Mouse (Mus musculus): Measurements from ENCODE around the gene Pphln1. TPM values are rescaled to one million over a fixed set of nuclear protein-coding genes. Genes with fewer than 3 reads are reported as not detected.
A peak's percentile ranks its signal among the peaks of the same experiment; 100 is the strongest.

The Pphln1 gene
- polyA plus RNA-seq, 1 experiment, result 8.9 TPM

- no peak overlapping the region for H3K4me3 ChIP-seq (ENCODE audit: insufficient read depth, low read depth, low read length)
- DNase-seq, result peak; percentile 5
- no peak for TF ChIP-seq CTCF (conservative IDR thresholded peaks at IDR 0.05; ENCODE audit: insufficient read depth, insufficient read length, low read depth, low read length)
- TF ChIP-seq POLR2A (IDR thresholded peaks at IDR 0.05; ENCODE audit: low read depth, low read length), result no peak
- no peak overlapping the region for H3K27ac ChIP-seq (ENCODE audit: insufficient read depth, low read depth, low read length)
- no peaks in the 10 kb centered on the region; the same call in 1 of the 2 replicates for H3K36me3 ChIP-seq (ENCODE audit: control insufficient read depth, insufficient read depth, low read length)
- no peaks in the 10 kb centered on the region for H3K27me3 ChIP-seq (replicated peaks; ENCODE audit: control insufficient read depth, insufficient read depth, low read length)
- 50% methylated on average over 11 of the region's 11 CpGs for WGBS
- no peaks in the 10 kb centered on the region for H3K4me1 ChIP-seq (ENCODE audit: control insufficient read depth, insufficient read depth, low read length)
Measured at GRCm38 (mm10) chr15:93433811-93434210, 35.7 kb downstream of the Pphln1 start.

- Histone ChIP-seq H3K4me3 (ENCODE audit: insufficient read depth, low read depth, low read length) (no peak overlapping the region), H3K36me3 (ENCODE audit: control insufficient read depth, insufficient read depth, low read length) (no peaks in the 10 kb centered on the region; the same call in 1 of the 2 replicates), H3K4me1 (ENCODE audit: control insufficient read depth, insufficient read depth, low read length) (no peaks in the 10 kb centered on the region), H3K27me3 (replicated peaks; ENCODE audit: control insufficient read depth, insufficient read depth, low read length) (no peaks in the 10 kb centered on the region), H3K27ac (ENCODE audit: insufficient read depth, low read depth, low read length) (no peak overlapping the region)
- 93% methylated on average over 12 of the region's 12 CpGs for WGBS
- TF ChIP-seq POLR2A (IDR thresholded peaks at IDR 0.05; ENCODE audit: low read depth, low read length) (no peak), CTCF (conservative IDR thresholded peaks at IDR 0.05; ENCODE audit: insufficient read depth, insufficient read length, low read depth, low read length) (no peak)
- DNase-seq, result no peak
Measured at GRCm38 (mm10) chr15:93435998-93436397, 37.8 kb downstream of the Pphln1 start.

GRCm38 (mm10) chr15:93438663-93439062 is 40.5 kb downstream of the Pphln1 start:
- Histone ChIP-seq H3K36me3 (ENCODE audit: control insufficient read depth, insufficient read depth, low read length) (no peaks in the 10 kb centered on the region), H3K27ac (ENCODE audit: insufficient read depth, low read depth, low read length) (no peak overlapping the region), H3K4me1 (ENCODE audit: control insufficient read depth, insufficient read depth, low read length) (no peaks in the 10 kb centered on the region), H3K27me3 (replicated peaks; ENCODE audit: control insufficient read depth, insufficient read depth, low read length) (no peaks in the 10 kb centered on the region), H3K4me3 (ENCODE audit: insufficient read depth, low read depth, low read length) (no peak overlapping the region)
- DNase-seq, result peak; percentile 58
- WGBS, result 34% methylated on average over 5 of the region's 5 CpGs
- TF ChIP-seq CTCF (conservative IDR thresholded peaks at IDR 0.05; ENCODE audit: insufficient read depth, insufficient read length, low read depth, low read length) (peak; percentile 92), POLR2A (IDR thresholded peaks at IDR 0.05; ENCODE audit: low read depth, low read length) (no peak)

- WGBS, result 96% methylated on average over 4 of the region's 4 CpGs
- H3K36me3 ChIP-seq (ENCODE audit: control insufficient read depth, insufficient read depth, low read length), result no peaks in the 10 kb centered on the region; the same call in 1 of the 2 replicates
Measured at GRCm38 (mm10) chr15:93442271-93442670, 44.1 kb downstream of the Pphln1 start.

GRCm38 (mm10) chr15:93443676-93444075 is 45.5 kb downstream of the Pphln1 start:
- DNase-seq, result no peak

More at GRCm38 (mm10) chr15:93442271-93442670, 44.1 kb downstream of the Pphln1 start:
- peak; percentile 8 for DNase-seq
- Histone ChIP-seq H3K4me1 (ENCODE audit: control insufficient read depth, insufficient read depth, low read length) (no peaks in the 10 kb centered on the region), H3K27ac (ENCODE audit: insufficient read depth, low read depth, low read length) (no peak overlapping the region), H3K27me3 (replicated peaks; ENCODE audit: control insufficient read depth, insufficient read depth, low read length) (no peaks in the 10 kb centered on the region), H3K4me3 (ENCODE audit: insufficient read depth, low read depth, low read length) (no peak overlapping the region)
- no peak for TF ChIP-seq POLR2A (IDR thresholded peaks at IDR 0.05; ENCODE audit: low read depth, low read length)
- peak; percentile 41 for TF ChIP-seq CTCF (conservative IDR thresholded peaks at IDR 0.05; ENCODE audit: insufficient read depth, insufficient read length, low read depth, low read length)

GRCm38 (mm10) chr15:93448862-93449261 is 50.7 kb downstream of the Pphln1 start:
- no peak for DNase-seq
- no peaks in the 10 kb centered on the region; the same call in 1 of the 2 replicates for H3K4me1 ChIP-seq (ENCODE audit: control insufficient read depth, insufficient read depth, low read length)
- H3K4me3 ChIP-seq (ENCODE audit: insufficient read depth, low read depth, low read length), result no peak overlapping the region
- H3K27ac ChIP-seq (ENCODE audit: insufficient read depth, low read depth, low read length), result no peak overlapping the region
- no peaks in the 10 kb centered on the region for H3K27me3 ChIP-seq (replicated peaks; ENCODE audit: control insufficient read depth, insufficient read depth, low read length)
- WGBS, result 88% methylated on average over 3 of the region's 3 CpGs
- no peak for TF ChIP-seq CTCF (conservative IDR thresholded peaks at IDR 0.05; ENCODE audit: insufficient read depth, insufficient read length, low read depth, low read length)
- no peak for TF ChIP-seq POLR2A (IDR thresholded peaks at IDR 0.05; ENCODE audit: low read depth, low read length)
- H3K36me3 ChIP-seq (ENCODE audit: control insufficient read depth, insufficient read depth, low read length), result no peaks in the 10 kb centered on the region; the same call in 1 of the 2 replicates

More at GRCm38 (mm10) chr15:93443676-93444075, 45.5 kb downstream of the Pphln1 start:
- Histone ChIP-seq H3K36me3 (ENCODE audit: control insufficient read depth, insufficient read depth, low read length) (no peaks in the 10 kb centered on the region; the same call in 1 of the 2 replicates), H3K4me1 (ENCODE audit: control insufficient read depth, insufficient read depth, low read length) (no peaks in the 10 kb centered on the region), H3K27ac (ENCODE audit: insufficient read depth, low read depth, low read length) (no peak overlapping the region), H3K4me3 (ENCODE audit: insufficient read depth, low read depth, low read length) (no peak overlapping the region), H3K27me3 (replicated peaks; ENCODE audit: control insufficient read depth, insufficient read depth, low read length) (no peaks in the 10 kb centered on the region)
- no peak for TF ChIP-seq POLR2A (IDR thresholded peaks at IDR 0.05; ENCODE audit: low read depth, low read length)
- no peak for TF ChIP-seq CTCF (conservative IDR thresholded peaks at IDR 0.05; ENCODE audit: insufficient read depth, insufficient read length, low read depth, low read length)
- WGBS, result 88% methylated on average over 6 of the region's 6 CpGs

- H3K27me3 ChIP-seq (replicated peaks; ENCODE audit: control insufficient read depth, insufficient read depth, low read length), result no peaks in the 10 kb centered on the region
- WGBS, result 43% methylated on average over 1 of the region's 1 CpGs
Measured at GRCm38 (mm10) chr15:93453296-93453695, 55.1 kb downstream of the Pphln1 start.

More at GRCm38 (mm10) chr15:93453296-93453695, 55.1 kb downstream of the Pphln1 start:
- no peak overlapping the region for H3K27ac ChIP-seq (ENCODE audit: insufficient read depth, low read depth, low read length)
- TF ChIP-seq POLR2A (IDR thresholded peaks at IDR 0.05; ENCODE audit: low read depth, low read length) (no peak), CTCF (conservative IDR thresholded peaks at IDR 0.05; ENCODE audit: insufficient read depth, insufficient read length, low read depth, low read length) (no peak)
- H3K36me3 ChIP-seq (ENCODE audit: control insufficient read depth, insufficient read depth, low read length), result no peaks in the 10 kb centered on the region
- no peak overlapping the region for H3K4me3 ChIP-seq (ENCODE audit: insufficient read depth, low read depth, low read length)
- no peak for DNase-seq
- H3K4me1 ChIP-seq (ENCODE audit: control insufficient read depth, insufficient read depth, low read length), result no peaks in the 10 kb centered on the region; the same call in 1 of the 2 replicates
